Mouse (Mus musculus) lung, postnatal 0 days (tissue): ENCODE data around the gene Schip1. TPM values are rescaled to one million over a fixed set of nuclear protein-coding genes. Genes with fewer than 3 reads are reported as not detected.

Source experiments
- ATAC-seq: fragments of 200-750 bp; cut with Nextera tagmentation; 2 replicates; pipeline ENCODE4 v1.8.0; 2017; ENCODE audit warnings: moderate library complexity
- DNase-seq: peaks from one replicate; pipeline ENCODE4 v3.0.0-alpha.2; 2016; ENCODE audit warnings: low spot score
- H3K27ac ChIP-seq: fragments of 300-500 bp; sonication (generic); 2 replicates; pipeline ENCODE4 v1.5.1; 2014; ENCODE audit warnings: antibody characterized with exemption, mild to moderate bottlenecking, low read length, mixed read lengths
- H3K27me3 ChIP-seq: fragments of 300-500 bp; sonication (generic); replicated peaks from 2 replicates; pipeline ENCODE4 v1.6.1; 2014; ENCODE audit warnings: low read length, mixed read lengths; ENCODE audit not compliant: insufficient read depth
- H3K36me3 ChIP-seq: fragments of 300-500 bp; sonication (generic); 2 replicates; pipeline ENCODE4 v1.6.1; 2014; ENCODE audit warnings: low read length, mixed read lengths; ENCODE audit not compliant: insufficient read depth
- H3K4me1 ChIP-seq: fragments of 300-500 bp; sonication (generic); 2 replicates; pipeline ENCODE4 v1.6.1; 2014; ENCODE audit warnings: antibody characterized with exemption, low read depth, low read length, mixed read lengths; ENCODE audit not compliant: insufficient read depth
- H3K4me2 ChIP-seq: fragments of 300-500 bp; sonication (generic); replicated peaks from 2 replicates; pipeline ENCODE4 v1.6.1; 2014; ENCODE audit warnings: low read depth, mild to moderate bottlenecking, low read length, moderate library complexity, mixed read lengths
- H3K4me3 ChIP-seq: fragments of 300-500 bp; sonication (generic); 2 replicates; pipeline ENCODE4 v1.5.1; 2014; ENCODE audit warnings: low read depth, low read length
- H3K9ac ChIP-seq: fragments of 300-500 bp; sonication (generic); replicated peaks from 2 replicates; pipeline ENCODE4 v1.6.1; 2014; ENCODE audit warnings: low read depth, mild to moderate bottlenecking
- H3K9me3 ChIP-seq: fragments of 300-500 bp; sonication (generic); 2 replicates; pipeline ENCODE4 v1.6.1; 2016; ENCODE audit warnings: low read length, mixed read lengths
- CTCF ChIP-seq: IDR thresholded peaks from 2 replicates; pipeline ENCODE4 v1.5.1; 2016; ENCODE audit warnings: antibody characterized with exemption, mild to moderate bottlenecking
- EP300 ChIP-seq: IDR thresholded peaks from 2 replicates; pipeline ENCODE4 v1.6.1; 2016; ENCODE audit warnings: antibody characterized with exemption, mild to moderate bottlenecking, control low read depth
- WGBS: fragments of 180-500 bp; shearing (Covaris S2); extraction: QIAGEN DNeasy Blood & Tissue Kit; methylation state at CpG from one replicate; pipeline ENCODE4 v1.1.7; 2014; 5-methylcytosine and 5-hydroxymethylcytosine counted together
- polyA plus RNA-seq: library from polyadenylated mRNA; unstranded; fragments of >200 nt; fragmentation: Nextera tagmentation; extraction: Ambion mirVana; gene quantifications from 2 replicates; pipeline ENCODE4 v1.2.1, GENCODE M21; 2015

Gene Schip1
- polyA plus RNA-seq, 1 experiment from 2014 or later: 52.2 TPM

DNA sequence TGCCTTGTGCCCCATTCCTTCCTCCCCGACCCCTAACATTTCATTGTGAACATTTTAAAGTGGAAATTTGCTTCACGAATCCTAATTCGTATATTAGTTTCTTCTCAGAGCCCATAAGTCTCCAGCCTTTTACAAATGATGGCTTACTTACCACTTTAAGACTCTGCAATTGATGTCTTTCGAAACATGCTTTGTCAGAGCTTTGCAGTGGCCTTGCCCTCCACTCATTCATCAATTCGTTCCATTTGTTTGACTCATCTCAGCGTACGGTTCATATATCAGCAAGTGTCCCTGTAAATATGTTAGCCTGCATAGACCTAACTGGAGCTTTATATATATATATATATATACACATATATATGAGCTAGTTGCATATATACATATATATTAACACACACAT is 503.0 kb downstream of the Schip1 start:
- TF ChIP-seq CTCF (no peak), EP300 (no peak)
- no peak overlapping the region for H3K4me2 ChIP-seq
- H3K4me1 ChIP-seq: peaks cover 5% of the 10 kb centered on the region; the same call in 1 of the 2 replicates
- ATAC-seq (no peak), DNase-seq (no peak)
- no peaks in the 10 kb centered on the region for H3K27me3 ChIP-seq
- H3K27ac ChIP-seq: no peak overlapping the region
- H3K36me3 ChIP-seq: no peaks in the 10 kb centered on the region
- H3K9me3 ChIP-seq: no peaks in the 10 kb centered on the region
- no peak overlapping the region for H3K9ac ChIP-seq
- 75% methylated on average over 7 of the region's 7 CpGs for WGBS
- H3K4me3 ChIP-seq: no peak overlapping the region

DNA sequence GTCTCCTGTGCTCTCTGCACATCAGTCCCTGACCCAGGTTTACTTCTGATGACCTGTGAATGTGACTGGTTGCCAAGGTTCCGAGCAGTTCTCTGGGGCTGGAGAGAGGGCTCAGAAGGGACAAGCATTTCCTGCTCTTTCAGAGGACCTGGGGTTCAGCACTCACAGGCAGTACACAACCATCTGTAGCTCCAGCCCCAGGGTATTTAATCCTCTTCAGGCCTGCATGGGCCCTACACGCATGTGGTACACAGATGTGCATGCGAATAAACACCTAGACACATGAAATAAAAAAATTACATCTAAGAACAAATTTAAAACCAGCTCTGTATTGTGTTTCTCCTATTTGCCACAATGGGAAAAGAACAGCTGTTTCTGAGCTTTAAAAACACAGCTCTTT is 503.5 kb downstream of the Schip1 start:
- H3K4me2 ChIP-seq: no peak overlapping the region
- no peak for TF ChIP-seq EP300
- TF ChIP-seq CTCF: no peak
- no peak overlapping the region for H3K4me3 ChIP-seq
- H3K27me3 ChIP-seq: no peaks in the 10 kb centered on the region
- H3K36me3 ChIP-seq: no peaks in the 10 kb centered on the region
- no peak for DNase-seq
- H3K9me3 ChIP-seq: no peaks in the 10 kb centered on the region
- peaks cover 5% of the 10 kb centered on the region; the same call in 1 of the 2 replicates for H3K4me1 ChIP-seq
- 80% methylated on average over 3 of the region's 3 CpGs for WGBS
- ATAC-seq: no peak
- H3K9ac ChIP-seq: no peak overlapping the region
- no peak overlapping the region for H3K27ac ChIP-seq

DNA sequence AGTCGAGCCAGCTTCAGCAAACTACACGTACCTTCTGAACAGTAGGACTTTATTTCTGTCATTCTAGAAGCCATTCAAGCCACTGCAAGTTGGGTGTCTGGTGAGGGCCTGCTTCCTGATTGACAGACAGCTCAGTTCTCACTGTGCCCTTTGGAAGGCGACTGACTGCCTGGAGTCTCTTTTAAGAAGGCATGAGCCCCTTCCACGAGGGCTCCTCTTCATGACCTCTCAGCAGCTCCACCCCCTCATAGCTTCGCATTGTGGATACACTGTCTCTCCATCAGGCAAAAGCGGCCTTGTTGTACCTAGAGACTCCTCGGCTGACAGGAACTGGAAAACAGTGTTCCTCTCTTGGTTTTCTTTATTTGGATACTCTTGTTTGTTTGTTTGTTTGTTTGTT is 504.1 kb downstream of the Schip1 start:
- WGBS: 60% methylated on average over 7 of the region's 7 CpGs
- TF ChIP-seq EP300 (no peak), CTCF (no peak)
- Histone ChIP-seq H3K27ac (no peak overlapping the region), H3K9me3 (no peaks in the 10 kb centered on the region), H3K9ac (no peak overlapping the region), H3K4me2 (no peak overlapping the region), H3K36me3 (no peaks in the 10 kb centered on the region), H3K4me1 (peaks cover 9% of the 10 kb centered on the region), H3K27me3 (no peaks in the 10 kb centered on the region), H3K4me3 (no peak overlapping the region)
- DNase-seq: no peak
- ATAC-seq: no peak

DNA sequence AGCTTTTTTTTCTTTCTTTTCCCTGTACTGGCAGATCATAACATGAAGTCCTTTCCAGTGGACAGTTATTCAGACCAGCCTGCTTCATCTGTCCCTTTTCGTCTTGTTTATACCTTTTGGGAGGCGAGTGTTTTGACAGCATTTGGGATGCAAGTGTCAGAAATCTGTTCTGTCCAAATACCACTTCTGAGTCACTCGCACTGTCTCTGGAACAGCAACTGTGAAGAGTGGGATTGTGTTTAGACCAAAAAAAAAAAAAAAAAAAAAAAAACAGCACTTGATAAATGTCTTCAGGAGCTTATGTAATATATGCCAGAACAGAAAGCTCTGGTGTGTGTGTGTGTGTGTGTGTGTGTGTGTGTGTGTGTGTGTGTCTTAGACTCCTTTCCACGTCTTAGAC is 505.7 kb downstream of the Schip1 start:
- peak; percentile 58 for TF ChIP-seq EP300
- no peak for TF ChIP-seq CTCF
- Histone ChIP-seq H3K4me1 (peaks cover 13% of the 10 kb centered on the region), H3K27me3 (no peaks in the 10 kb centered on the region), H3K9me3 (no peaks in the 10 kb centered on the region), H3K36me3 (no peaks in the 10 kb centered on the region), H3K4me2 (no peak overlapping the region), H3K27ac (no peak overlapping the region), H3K9ac (no peak overlapping the region), H3K4me3 (no peak overlapping the region)
- DNase-seq (peak; percentile 61), ATAC-seq (peak; percentile 30)
- 73% methylated on average over 4 of the region's 4 CpGs for WGBS

DNA sequence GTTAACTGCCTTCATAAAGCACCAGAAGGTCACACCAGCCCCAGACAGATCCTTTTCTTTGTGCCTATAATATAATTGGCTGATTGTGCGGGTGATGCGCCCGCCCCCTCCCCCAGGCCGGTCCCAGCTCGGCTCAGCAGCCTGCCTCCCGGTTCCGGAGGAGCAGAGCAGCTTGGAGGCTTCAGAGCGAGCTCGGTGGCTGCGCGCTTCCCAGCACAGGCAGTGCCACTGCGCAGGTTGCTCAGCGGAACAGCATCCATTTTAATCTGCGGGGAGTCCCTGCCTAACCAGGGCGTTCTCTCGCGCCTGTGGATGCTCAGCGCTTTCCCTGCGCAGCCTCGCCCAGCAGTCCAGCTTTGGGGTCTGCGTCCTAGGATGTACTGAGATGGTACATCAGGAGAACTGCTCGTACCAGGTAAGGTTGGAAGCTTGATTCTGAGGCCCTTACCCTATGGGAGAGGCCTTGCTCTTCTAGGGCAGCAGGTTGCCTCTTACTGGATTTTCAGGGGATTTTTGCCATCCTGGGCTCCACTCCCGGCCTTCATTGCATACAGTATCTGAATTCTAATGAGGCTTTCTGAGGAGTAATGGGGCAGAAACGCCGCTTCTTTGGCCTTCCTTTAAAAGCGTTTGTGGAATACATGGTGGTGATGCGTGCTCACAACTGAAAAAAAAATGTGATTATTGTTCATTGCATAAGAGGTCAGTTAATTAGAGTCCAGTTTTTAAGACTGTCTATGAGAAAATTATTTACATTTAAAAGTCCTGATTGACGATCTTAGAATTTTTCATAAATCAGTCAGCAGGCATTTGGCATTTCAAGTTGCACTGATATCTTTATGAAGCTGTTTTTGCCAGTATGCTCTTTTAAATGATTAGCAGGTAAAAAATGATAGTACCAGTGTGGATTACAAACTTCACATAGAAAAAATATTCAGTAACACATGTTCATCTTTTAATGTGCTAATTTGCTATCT is 507.9 kb downstream of the Schip1 start:
- TF ChIP-seq CTCF (no peak), EP300 (no peak)

DNA sequence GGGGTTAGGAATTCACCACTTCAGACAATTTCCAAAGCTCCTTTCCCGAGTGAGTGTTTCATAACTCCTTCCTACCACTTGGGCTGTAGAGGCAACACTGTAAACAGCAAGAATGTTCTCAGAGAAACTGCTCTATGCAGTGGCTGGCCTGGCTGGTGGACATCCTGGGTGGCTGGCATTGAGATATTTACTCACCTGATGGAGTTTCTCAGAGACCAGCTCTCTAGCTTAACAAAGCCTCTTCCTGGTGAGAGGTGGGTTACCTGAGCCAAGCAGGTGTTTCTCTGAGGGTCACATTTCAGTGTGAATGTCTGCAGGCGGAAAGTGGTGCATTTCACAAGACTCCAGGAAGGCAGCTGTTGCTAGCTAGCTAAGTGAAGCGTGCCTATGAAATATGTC is 508.6 kb downstream of the Schip1 start:
- Histone ChIP-seq H3K4me3 (no peak overlapping the region), H3K9me3 (no peaks in the 10 kb centered on the region), H3K4me1 (peaks cover 15% of the 10 kb centered on the region), H3K4me2 (0 out of 2 replicates have a peak overlapping the region, but pooled peaks have one; percentile 8), H3K27ac (peak overlapping the region; percentile 39; the same call in 1 of the 2 replicates), H3K27me3 (no peaks in the 10 kb centered on the region), H3K36me3 (no peaks in the 10 kb centered on the region), H3K9ac (no peak overlapping the region)
- ATAC-seq (peak; percentile 85), DNase-seq (peak; percentile 80)
- TF ChIP-seq EP300 (peak; percentile 44; the same call in 1 of the 2 replicates), CTCF (no peak)
- WGBS: 51% methylated on average over 3 of the region's 3 CpGs

More for the DNA sequence above, 507.9 kb downstream of the Schip1 start:
- DNase-seq: no peak
- H3K9me3 ChIP-seq: no peaks in the 10 kb centered on the region
- H3K4me2 ChIP-seq: peak overlapping the region; percentile 42
- no peak overlapping the region; the same call in 1 of the 2 replicates for H3K4me3 ChIP-seq
- no peaks in the 10 kb centered on the region for H3K27me3 ChIP-seq
- ATAC-seq: peak; percentile 41; the same call in 1 of the 2 replicates
- H3K9ac ChIP-seq: no peak overlapping the region
- peaks cover 15% of the 10 kb centered on the region for H3K4me1 ChIP-seq
- H3K27ac ChIP-seq: peak overlapping the region; percentile 51; the same call in 1 of the 2 replicates
- H3K36me3 ChIP-seq: no peaks in the 10 kb centered on the region
- WGBS: 27% methylated on average over 28 of the region's 28 CpGs
